Mouse (Mus musculus) T-helper 17 cell (primary cell): ENCODE measurements around the gene Fam43a.

Experiments used
- in situ Hi-C, 2 experiments: fragments of 300-600 bp; cut with MboI, MseI; formaldehyde crosslinking; loops; 1 replicate in 1 of 2; 2 replicates in 1 of 2; pipeline ENCODE4 v1.15.1; 2025; ENCODE audit warnings: high pct_unique_total_duplicates in 2 of 2

Fam43a gene

DNA sequence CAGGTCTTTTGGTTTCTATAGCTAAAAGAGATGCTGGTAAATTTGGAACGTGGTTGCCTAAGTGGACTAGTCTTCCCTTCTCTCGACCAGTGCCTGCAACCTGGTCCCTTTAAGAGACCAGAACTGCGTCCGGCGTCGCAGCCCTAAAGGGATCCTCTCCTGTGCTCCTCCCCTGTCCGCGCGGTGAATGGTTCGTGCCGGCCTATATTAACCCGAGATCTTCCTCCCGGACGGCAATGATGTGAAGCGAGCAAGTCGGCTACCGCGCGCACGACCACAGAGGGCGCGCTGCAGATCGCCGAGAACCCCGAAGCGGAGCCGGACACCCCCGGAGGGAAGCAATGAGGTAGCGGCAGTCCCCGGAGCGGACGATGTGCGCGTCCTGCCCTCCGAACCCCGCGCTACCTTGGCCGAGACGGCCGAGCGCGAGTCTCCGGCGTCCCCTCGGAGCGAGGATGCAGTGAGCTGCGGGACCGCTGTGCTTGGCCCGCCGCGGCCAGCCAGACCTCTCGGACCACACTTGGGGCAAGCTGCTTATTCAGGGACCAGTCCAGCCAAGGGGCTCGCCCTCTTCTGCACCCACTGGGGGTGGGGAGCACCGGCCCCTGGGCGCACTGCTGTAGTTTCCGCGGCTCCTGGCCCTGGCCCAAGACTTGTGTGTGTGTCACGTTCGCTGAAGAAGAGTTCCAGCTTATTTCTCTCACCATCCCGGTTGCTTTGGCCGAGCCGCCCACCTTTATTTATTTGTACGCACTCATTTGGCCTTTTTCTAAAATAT is at the start of gene Fam43a:
Gene Fam43a, plus strand, starts transcription at position 233 of the 778 bp plus-strand sequence.
- in situ Hi-C loops: loop anchor here (5.0 to 10.0 kb wide), 6 partner anchors 53 to 753 kb away; no protein-coding TSS in a partner anchor

DNA sequence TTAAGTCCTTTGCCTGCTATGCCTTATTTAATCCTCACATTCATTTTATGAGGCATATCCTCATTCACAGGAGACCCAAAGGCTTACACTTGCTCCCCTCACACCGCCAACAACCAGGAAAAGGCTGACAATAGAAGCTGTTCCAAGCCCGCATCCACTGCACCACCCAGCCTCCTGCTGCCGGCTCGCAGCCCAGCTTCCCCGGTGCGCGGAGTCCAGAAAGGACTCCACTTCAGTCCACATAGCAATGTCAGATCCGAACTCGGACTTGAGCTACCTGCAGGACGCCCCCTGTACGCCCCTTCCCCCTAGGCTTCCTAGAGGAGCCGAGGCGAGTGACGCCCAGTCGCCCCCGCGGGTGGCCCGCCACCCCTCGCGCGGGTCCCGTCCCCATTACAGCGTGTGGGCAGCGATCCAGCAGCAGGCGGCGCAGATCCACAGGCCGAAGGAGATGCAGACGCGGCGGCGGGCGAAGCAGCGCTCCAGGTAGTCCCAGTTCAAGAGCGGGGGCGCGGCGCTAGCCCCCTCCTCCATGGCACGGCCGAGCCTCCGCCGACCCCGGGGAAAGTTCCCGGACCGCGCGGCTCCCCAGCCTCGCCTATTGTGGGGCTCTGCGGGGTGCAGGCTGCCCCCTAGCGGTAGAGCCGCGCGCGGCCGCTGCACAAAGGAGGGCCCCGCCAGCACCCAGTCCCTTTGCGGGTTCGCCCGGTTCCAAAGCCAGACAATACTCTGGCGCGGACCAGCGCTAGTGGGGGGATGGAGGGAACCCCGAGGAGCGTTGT is 49.4 kb upstream of the Fam43a start:
- in situ Hi-C loops: loop anchor here in 1 of 2 experiments (10.0 kb wide), 1 partner anchor 805 kb away; no protein-coding TSS in a partner anchor

DNA sequence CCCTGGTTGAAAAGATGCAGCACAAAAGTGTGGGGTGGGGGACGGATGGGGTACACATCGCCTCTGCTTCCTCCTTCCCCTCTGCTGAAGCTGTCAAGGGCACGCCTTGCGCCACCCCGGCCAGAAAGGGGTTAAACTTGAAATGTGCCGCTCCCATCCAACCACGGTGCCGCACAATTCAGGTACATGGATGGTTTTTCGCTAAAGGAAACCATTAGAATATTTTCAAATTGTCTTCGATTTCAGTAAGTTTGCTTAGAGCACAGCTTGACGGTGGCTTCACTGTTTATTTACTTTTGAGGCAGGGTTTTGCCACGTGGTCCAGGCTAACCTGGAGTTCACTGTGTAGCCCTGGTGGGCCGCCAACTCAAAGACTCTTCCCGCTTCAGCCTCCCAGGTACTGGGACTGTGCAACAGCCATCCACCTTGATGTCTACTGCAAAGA is 48.8 kb upstream of the Fam43a start, which contains the start of gene Tmem44:
Gene Tmem44, minus strand, starts transcription at position 95 of the 445 bp plus-strand sequence.
- in situ Hi-C loops: loop anchor here in 1 of 2 experiments (10.0 kb wide), 1 partner anchor 804 kb away; no protein-coding TSS in a partner anchor

DNA sequence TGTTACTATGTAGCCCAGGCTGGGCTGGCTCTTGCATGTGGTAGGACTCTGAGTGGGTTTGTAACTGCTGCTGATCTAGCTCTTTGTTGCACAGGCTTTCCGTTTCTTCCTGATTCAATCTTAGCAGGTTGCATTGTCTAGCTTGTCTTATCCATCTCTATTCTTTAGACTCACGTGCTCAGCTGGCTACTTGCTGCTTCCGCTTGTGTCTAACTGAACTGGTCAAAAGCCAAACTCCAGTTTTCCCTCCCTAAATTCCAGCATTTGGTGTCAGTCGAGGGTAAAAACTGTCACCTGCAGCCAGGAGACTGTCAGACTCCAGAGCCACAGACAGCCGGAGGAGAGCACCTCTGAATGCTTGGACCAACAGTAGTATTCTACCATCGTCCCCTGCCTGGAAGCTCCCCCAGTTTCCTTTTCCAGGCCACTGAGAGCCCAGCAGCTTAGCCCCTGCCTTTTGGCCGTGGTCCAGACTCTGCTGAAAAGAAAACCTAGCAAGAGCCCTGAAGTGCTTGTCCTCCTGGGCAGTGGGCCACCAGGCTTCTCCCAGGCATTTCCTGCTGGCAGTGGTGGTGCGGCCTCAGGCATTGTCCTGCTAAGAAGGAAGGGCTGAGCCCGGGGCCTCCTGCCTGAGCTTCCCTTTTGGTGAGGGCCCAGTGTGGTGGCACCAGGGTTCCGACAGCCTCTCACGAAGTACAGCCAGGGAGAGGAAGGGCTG is 46.7 kb upstream of the Fam43a start:
- in situ Hi-C loops: loop anchor here in 1 of 2 experiments (10.0 kb wide), 1 partner anchor 802 kb away; no protein-coding TSS in a partner anchor

DNA sequence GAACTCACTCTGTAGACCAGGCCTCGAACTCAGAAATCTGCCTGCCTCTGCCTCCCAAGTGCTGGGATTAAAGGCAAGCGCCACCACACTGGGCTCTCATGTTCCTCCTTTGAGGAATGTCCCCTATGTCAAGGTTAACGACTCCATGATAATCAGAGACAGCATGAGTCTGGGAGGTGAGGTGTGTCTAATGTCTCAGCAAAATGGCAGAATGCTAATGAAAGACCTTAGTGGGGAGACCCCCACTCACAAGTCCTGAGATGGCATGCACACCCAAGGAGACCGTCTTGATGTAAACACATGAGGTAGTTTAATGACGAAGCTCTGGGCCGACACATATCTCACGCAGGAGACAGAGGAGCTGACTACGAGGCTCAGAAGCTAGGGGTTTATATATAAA is 45.4 kb upstream of the Fam43a start:
- in situ Hi-C loops: loop anchor here in 1 of 2 experiments (10.0 kb wide), 1 partner anchor 801 kb away; no protein-coding TSS in a partner anchor

DNA sequence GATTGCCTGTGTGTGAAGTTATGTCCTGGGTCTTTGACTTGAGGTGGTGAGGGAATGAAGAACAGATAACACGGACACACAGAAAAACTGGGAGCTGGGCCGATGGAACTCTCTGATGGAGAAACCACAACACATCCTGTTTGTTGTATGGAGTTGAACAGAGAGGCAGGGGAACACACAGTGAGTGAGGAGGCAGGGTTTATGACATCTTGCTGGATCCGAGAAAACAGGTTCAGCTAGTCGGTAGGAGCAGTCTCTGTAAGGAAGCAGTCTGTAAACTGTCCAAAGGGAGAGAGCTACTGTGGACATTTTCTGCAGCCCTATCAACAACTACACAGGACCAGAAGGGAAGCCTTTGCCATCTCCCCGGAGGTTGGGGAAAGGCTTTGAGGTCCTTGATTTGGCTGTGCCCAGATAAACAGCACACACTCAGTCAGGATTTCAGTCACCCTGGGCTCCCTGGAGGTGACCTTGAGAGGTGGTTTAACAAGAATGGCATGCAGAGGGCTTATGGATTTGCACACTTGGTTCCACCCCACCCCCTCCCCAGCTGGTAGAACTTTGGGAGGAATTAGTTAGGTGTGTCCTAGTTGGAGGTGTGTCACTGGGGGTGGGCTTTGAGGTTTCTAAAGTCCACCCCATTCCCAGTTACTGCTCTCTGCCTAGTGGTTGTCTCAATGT is 40.1 kb upstream of the Fam43a start:
- in situ Hi-C loops: loop anchor here in 1 of 2 experiments (10.0 kb wide), 1 partner anchor 795 kb away; no protein-coding TSS in a partner anchor

DNA sequence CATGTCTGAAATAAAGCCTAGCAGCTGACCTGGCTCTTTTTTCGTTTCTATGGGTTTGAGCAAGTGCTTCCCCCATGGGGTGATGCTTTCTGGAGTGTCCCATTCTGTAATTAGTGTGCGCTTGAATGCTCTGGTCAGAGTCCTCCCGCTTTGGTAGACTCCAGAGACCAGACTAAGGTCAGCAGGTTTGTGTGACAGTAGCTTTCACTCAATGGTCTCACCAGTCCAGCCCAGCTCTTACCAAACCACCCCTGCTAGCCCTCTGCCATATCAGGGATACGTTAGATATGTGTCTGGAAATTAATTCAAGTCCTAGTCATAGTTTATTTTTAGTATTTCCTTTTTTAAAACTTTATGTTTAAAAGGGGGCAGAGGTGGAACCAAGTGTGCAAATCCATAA is 38.9 kb upstream of the Fam43a start:
- in situ Hi-C loops: no loop called here

DNA sequence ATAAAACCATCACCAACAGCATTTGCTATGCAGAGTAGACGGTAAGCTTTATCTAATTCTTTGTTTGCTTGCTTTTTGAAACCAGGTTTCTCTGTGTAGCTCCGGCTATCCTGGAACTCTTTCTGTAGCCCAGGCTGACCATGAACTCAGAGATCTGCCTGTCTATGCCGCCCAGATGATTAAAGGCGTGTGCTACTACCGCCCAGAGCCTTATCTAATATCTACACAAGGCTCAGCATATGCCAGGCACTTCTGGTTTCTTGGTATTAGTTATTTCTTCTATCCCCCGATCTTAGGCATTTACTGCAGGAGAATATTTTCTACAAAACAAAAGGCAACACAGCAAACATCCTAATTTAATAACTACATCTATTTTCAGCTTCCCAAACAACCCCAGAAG is 33.9 kb upstream of the Fam43a start:
- in situ Hi-C loops: no loop called here

DNA sequence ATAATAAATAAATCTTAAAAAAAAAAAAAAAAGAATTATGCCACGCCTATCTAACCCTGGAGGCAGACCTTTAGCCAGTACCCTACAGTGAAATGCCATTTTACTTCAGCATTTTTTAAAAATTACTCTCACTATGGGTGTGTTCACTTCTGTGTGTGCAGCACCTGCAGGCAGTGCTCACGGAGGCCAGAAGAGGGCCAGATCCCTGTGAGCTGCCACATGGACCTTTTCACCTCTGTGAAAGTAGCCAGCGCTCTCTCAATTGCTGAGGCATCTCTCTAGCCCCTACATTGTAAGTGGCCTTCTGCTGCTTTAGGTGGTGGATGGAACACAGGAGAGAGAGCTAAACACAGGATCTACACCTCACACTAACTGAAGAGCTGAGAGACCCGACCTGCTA is 29.4 kb upstream of the Fam43a start:
- in situ Hi-C loops: no loop called here

DNA sequence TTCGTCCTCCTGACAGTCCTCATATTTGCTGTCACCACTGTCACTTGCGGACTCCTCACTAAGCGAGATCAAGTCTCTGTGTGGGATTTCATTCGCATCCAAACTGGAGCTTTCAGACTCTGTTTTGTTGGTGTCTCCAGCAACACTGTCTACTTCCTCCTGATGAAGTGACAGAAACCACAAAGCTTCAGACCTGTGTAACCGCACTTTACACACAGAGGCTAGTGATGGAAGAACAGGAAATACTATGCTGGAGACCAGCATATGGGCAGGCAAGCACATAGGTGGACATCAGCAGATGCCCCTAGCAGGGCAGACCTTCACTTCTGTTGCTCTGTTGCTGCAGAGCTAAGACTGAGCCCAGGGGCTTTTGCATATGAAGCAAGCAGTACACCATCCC is 28.1 kb upstream of the Fam43a start:
- in situ Hi-C loops: no loop called here

DNA sequence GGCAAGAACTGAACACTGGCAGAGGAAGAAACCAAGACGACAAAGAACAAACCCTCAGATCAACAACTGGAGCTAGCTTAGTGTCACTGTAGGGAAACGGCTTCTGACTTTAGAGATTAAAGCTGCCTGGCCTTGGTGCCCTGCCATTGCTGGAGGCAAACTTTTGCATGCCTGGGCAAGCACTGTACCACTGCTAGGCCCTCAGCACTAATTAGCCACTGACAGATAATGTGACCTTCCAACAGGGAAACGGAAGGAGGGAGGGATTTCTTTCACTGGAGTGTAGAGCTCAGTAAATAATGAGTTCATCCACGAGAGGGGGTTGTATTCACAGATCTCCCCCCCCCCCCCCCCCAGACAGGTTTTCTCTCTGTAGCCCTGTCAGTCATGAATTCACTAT is 27.3 kb upstream of the Fam43a start:
- in situ Hi-C loops: no loop called here

DNA sequence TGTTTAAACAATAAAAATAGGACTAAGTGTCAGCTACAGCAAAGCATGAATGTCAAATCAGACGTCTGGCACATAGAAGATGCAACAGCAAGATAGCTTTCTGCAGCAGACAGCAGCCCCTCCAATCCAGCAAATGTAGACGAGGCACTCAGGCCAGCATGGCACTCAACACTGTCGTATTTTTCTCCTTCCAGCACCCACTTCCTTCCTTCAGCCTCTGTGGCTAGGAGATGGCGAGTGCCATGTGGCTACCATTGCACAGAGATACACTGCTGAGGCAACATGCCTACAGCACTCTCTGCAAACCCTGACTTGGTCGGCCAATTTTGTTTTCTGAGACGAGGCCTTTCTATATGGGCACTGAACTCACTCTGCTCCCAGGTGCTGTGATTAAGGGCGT is 23.7 kb upstream of the Fam43a start:
- in situ Hi-C loops: no loop called here

DNA sequence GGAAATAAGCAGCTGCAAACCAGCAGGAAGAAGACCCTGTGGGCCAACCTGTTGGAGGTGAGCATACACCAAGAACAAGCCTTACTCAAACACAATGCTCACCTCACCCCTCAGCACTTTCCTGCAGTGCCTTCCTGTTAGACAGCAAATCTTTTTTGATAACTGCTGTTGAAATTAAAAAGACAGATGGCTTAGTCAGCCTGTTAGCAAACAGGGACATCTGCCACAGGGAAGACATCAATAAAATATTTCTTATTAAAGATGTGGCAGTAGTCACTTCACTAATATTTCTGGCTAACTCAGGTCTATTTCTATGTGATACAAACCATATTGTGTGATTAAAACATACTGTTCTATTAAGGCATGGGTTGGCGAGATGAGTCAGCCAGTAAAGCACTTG is 23.1 kb upstream of the Fam43a start:
- in situ Hi-C loops: no loop called here

DNA sequence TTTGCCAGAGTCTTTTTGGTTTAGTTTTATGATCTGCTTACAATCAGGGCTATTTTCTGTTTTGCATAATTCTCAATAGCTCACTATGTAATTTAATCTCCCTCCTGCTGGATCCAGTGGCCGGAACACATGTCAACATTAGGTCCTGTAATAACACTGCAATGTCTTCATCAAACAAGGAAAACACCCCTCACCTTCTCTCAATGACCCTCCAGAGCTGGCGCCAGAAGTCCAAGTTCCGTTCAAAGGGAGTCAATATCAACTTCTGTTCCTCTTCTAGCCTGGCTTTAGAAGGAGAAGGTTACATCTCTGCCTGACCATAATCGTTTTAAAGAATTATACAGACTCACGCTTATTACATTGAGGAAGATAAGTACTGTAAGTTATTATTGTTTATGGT is 18.8 kb upstream of the Fam43a start:
- in situ Hi-C loops: loop anchor here in 1 of 2 experiments (10.0 kb wide), 1 partner anchor 844 kb away; the partner anchor contains the start of gene Bdh1

DNA sequence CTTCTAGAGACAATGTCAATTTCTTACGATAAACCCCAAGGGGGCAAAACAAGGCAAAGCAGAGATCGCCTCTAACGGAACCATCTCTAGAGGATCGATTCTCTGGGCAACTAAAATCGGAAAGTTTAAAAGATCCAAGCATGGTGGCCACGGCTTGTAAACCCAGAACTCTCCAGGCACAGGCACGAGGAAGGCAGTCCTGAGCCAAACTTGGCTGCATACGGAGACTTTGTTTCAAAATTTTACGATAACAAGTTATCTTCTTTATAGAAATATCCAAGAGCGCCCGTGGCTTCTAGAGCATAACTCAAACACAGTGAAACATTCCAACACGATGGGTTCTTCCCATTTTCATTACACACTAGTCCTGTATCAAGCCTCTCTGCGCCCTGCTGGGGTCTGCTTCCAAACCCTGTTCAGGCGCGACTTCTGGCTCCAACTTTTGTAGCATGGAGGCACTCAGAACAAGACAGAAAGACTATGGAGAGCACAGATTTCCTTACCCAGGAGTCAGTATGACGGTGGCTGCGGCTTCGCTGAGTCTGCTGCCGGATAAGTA is 12.5 kb upstream of the Fam43a start:
- in situ Hi-C loops: loop anchor here in 1 of 2 experiments (10.0 kb wide), 1 partner anchor 838 kb away; the partner anchor contains the start of gene Bdh1

DNA sequence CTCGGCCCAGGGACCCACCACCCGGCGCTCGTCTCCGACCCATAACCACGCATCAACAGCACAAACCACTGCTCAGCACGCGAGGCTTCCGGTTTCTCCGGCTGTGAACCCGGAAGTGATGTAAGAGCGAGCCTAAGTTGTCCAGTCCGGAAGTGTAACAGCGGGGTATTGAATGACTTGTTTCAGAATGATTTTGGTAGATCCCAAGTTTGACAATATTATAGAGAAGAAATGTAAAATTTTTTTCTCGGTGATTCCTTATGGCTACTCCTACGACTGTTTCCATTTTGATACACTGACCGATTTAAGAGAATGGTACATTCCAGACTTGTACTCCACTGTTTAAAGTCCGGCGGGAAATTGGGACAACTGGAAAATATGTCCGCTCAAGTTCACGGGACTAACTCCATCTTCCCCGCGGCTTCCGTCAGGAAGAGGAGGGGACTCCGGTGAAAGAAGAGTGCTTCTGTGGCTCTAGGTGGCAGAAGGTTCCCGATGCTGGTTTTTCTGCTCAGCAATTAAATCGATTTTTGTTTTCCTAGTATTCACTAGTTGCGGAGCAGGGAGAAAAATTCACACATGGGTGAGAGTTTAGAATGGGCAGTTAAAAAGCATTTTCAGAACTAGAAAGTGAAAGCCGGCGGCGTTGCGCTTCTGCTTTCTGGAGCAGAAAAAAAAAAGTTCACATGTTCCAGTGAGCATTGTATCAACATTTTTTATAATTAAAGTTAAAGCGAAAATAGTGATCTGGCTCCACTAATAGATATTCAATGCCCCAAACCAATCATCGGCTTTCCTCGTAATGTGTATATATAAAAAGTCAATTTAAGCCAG is 11.8 kb upstream of the Fam43a start, which contains the start of gene Lsg1:
Gene Lsg1, minus strand, starts transcription at position 99 of the 834 bp plus-strand sequence.
- in situ Hi-C loops: loop anchor here in 1 of 2 experiments (10.0 kb wide), 1 partner anchor 837 kb away; the partner anchor contains the start of gene Bdh1

DNA sequence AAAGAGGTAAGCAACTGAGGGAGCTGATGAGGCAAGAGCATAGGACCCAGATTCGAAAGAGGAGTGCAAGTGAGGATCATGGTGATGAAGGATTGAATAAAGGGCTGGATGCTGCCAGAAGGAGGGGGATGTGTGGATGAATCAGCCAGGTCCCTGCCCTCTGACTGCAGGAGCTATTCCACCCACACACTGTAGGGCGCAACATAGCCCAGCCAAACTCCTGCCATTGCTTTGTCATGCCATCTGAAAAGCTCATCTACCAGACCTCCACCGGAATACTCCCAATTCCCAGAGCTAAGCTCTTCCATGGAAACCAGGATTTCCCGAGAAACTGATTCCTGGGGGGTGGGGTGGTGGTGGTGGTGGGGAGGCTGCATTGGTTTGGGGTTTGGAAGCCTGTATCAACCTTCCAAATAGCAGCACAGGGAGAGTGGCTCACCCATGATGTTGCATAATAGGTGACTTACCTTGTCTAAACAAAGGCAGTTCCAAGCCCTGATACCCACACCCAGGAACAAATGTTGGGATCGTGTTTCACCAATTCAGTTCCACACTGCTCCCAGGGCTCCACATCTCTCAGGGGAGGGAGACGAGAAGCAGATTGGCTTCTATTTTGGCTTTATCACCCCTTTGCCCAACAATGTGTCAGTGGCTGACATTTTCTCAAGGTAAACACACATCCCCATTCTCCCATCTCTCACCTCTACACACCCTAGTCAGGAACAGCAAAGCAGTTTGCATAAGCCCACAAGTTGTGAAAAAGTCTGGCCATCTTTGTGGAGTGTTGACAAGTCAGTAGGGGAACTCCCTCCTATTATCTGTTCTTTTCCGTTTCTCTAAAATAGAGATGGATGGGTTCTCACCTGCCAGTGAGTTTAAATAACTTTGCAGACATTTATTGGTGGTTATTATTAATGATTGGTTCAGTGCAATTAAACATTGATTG is 9.0 kb upstream of the Fam43a start:
- in situ Hi-C loops: loop anchor here (5.0 to 10.0 kb wide), 3 partner anchors 284 to 482 kb away; no protein-coding TSS in a partner anchor

DNA sequence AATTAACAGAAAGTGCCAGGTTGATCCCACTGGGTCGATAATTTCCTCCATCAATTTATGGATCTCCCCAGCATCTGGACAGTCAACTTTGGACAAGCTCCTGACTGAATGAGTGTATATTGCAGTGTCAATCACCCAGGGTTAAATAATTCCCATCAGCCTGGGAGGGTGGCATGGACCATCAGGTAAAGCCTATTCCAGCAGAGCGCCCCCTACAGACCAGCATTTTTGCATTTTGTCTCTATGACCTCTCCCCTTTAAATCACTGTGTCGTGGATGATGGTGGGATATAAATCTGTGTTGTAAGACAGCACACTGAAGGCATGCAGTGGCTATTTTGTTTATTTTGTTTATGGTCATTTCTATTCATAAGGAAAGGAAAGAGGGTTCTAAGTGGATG is 7.5 kb upstream of the Fam43a start:
- in situ Hi-C loops: loop anchor here (5.0 to 10.0 kb wide), 3 partner anchors 283 to 480 kb away; no protein-coding TSS in a partner anchor
